Mouse (Mus musculus): ENCODE data around the gene Wdr81.

- TF ChIP-seq POLR2A (IDR thresholded peaks at IDR 0.05; ENCODE audit: extremely low read depth, insufficient read depth, low read length) (no peak), CTCF (IDR thresholded peaks at IDR 0.05; ENCODE audit: extremely low read depth, insufficient read depth, low read length) (no peak)
Observed at GRCm38 (mm10) chr11:75423091-75423490, 31.4 kb downstream of the Wdr81 start.

Data from cortical plate, adult 2 months (tissue).